Mouse (Mus musculus) common myeloid progenitor, adult 5-6 weeks (primary cell): ENCODE data around the gene Svs3b. TPM values are rescaled to one million over a fixed set of nuclear protein-coding genes. Genes with fewer than 3 reads are reported as not detected.
"Not testable (repeated sequence)": the region's sequence is repeated elsewhere in the genome, so short reads cannot be mapped to it uniquely, and the experiment has no call there.

Experiments
- ATAC-seq: replicated peaks from 2 replicates; pipeline ENCODE4 v1.8.0; 2016; ENCODE audit warnings: low read depth, mild to moderate bottlenecking, moderate TSS enrichment, inconsistent platforms; ENCODE audit not compliant: poor library complexity, severe bottlenecking
- total RNA-seq: library from RNA; stranded (forward); fragments of 200-1000, 187-1606 nt; gene quantifications from 2 replicates; pipeline ENCODE4 v1.2.3, GENCODE M21; 2017

Gene Svs3b
- not detected in 2 replicates for total RNA-seq

DNA sequence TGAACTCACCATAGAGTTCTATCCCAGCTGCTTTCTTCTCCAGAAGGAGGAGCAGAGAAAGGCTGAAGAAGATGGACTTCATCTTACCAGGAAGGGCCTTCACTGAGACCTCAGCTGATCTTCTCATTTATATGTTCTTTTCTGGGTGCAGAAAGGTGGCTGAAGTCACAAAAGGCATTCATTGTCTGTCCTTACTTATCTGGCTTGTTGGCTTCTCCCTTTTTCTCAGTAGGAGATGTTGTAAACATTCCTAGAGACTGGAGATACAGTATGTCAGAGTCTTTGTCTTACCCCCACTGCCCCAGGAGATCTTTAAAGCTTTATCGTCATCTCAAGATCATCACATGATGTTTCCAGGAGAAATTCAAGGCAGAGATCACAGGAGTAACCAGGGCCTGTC, at the start of gene Svs3b:
Gene Svs3b (minus strand): TSS at position 101 of the 400 bp plus-strand sequence.
- ATAC-seq = not testable (repeated sequence)

DNA sequence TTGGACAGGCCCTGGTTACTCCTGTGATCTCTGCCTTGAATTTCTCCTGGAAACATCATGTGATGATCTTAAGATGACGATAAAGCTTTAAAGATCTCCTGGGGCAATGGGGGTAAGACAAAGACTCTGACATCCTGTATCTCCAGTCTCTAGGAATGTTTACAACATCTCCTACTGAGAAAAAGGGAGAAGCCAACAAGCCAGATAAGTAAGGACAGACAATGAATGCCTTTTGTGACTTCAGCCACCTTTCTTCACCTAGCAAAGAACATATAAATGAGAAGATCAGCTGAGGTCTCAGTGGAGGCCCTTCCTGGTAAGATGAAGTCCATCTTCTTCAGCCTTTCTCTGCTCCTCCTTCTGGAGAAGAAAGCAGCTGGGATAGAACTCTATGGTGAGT, 32.5 kb upstream of the Svs3b start, which contains the start of gene Svs3a:
Gene Svs3a (plus strand): TSS at position 301 of the 400 bp plus-strand sequence.
- not testable (repeated sequence) for ATAC-seq

DNA sequence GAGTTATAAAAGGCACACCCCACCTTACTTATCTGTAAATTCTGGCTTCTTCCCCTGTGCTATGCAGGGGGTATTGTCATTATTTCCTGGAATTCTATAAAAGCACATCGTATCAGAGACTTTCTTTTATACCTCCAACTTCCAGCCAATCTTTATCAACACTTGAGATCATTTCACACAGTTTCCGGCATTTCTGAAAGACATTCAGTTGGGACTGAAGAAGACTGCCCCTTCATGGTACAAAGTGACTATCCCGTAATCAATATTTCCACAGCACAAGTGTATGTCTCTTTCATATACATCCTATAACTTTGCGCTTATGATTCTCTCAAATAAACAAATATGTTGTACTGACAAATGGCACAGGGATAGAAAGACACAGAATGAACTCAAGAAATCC, 21.9 kb upstream of the Svs3b start, which contains the start of gene Svs4:
Gene Svs4 (minus strand): TSS at position 101 of the 400 bp plus-strand sequence.
- no peak for ATAC-seq

DNA sequence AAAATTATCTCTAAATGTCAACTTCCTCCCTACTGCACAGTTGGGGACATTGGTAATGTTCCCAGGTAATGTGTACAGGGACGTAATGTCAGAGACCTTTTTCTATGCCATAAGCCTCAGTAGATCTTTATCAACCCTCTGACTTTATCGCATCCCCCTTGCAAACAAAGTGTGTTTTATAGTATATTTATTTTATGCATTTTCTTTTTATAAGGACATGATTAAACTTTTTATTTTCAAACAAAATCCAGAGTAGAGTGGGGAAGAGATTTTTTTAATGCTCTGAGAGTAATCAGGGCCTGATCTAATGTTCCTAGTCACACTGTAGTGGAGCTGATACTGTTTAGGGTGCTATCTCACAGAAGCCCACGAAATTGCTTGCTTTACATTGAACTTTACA, 18.1 kb downstream of the Svs3b start, which contains the start of gene Svs2:
Gene Svs2 (minus strand): TSS at position 101 of the 400 bp plus-strand sequence.
- no peak for ATAC-seq

DNA sequence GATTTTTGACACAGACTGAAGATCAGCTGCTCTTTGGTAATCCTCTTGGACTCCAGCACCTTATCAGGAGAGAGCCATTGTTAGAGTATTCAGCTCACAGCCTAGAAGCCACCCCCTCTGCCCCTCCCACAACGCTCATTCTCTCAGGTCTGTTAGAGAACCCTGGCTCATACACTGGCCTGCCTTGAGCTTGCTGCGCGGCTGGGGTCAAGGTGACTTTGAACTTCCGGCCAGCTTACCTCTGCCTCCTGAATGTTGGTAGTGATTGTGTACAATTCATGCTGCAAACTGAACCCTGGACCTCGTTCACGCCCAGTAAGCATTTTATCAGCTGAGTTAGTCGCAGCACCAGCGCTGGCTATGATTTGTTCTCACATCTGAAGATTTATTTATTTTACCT, 23.8 kb downstream of the Svs3b start:
- no peak for ATAC-seq

DNA sequence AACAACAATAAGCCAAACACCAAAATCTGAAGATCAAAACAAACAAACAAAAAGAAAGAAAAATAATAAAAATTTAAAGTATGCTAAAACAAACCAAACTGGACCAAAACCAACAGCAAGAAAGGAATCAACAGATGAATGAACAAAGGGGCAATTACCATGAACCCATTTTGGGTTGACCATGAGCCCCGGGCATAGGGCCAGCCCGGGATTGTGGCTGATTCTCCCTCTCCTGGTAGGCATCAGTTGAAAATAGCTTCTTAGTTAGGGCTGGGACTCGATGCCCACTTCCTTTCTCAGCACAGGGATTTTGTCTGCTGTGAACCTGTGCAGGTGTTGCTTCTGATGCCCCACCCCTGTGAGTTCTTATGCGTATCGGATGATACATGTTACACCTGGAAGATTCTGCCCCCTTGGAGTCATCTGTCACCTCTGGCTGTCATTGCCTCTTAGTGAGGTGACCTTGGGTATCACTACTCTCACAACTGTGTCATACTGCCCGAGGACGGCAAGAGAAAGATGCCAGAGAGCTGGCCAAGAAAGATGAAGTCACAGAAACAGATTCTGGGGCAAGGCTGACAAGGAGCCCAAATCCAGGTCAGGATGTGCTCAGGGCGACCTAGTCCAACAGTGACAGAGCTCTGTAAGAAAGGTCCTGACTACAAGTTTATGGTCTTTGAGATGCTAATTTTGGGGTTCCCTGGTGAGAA, 27.9 kb downstream of the Svs3b start:
- ATAC-seq = no peak

DNA sequence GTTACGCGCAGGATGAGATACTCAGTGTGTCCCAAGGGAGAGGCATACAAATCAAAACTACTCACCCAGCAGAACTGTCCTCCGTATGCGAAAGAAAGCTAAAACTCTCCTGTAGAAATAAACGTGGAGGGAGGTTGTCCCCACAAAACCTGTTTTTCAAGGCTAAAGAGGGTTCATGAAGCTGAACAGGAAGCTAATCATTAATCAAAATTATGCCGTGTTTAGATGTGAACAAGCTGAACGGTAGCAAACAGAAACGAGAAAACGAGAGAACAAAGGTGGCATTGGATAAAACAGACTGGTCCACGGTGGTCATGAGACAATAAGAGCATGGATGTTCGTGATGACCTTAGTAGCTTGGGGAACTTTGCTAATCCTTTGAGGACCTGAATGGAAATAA, 34.9 kb downstream of the Svs3b start, which contains the start of gene Wfdc15b:
Gene Wfdc15b (minus strand): TSS at position 139 of the 400 bp plus-strand sequence.
- no peak for ATAC-seq

DNA sequence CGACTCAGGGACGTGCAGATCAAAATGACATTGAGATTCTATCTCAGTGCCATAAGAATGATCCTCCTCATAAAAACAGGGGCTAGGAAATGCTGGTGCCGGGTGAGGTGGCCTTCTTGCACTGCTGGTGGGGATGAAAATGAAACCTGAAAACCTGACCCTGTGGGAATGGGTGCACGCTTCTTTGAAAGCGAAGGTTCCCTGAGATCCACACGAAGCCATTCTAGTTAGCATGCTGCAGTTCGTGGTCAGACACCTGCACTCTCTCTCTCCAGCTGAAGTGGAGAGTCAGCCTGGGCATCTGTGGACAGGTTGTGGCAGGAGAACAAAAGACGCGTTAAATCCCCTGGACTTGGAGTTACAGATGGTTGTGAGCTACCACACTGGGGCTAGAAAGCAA, 37.1 kb downstream of the Svs3b start:
- ATAC-seq = no peak

DNA sequence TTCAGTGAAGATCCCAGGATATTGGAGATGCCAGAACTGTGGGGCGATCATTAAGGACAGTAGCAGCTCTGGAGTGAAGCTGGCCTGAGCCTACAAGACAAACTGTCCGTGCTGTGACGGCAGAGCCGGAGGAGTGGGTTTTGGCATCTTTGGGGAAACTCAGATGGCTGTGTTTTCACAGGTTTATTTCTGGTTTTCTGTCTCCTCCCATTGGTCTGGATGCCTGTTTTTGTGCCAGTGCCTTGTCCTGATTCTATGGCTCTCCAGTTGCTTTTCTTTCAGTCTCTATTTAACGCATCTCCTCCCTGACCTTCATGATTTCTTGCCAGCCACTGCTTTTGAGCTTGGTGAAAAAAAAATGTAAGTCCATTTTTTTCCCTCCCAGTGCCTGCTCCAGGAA, 43.7 kb downstream of the Svs3b start:
- ATAC-seq = no peak

DNA sequence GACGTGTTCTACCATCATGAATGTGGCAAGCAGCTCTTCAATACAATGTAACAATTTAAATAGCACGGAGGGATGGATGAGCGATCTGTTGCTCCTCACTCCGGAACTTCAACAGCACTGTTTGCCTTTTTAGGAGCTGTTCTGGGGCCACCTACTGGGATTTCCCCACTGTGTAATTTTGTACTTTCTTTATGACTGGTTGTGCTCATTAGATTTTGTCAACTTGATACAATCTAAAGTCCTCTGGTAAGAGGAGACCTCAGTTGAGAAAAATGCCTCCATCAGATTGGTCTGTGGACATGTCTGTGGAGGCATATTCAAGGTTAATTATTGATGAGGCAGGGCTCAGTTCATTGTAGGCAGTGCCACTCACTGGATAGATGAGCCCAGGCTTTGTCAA, 45.5 kb downstream of the Svs3b start:
- ATAC-seq = no peak

DNA sequence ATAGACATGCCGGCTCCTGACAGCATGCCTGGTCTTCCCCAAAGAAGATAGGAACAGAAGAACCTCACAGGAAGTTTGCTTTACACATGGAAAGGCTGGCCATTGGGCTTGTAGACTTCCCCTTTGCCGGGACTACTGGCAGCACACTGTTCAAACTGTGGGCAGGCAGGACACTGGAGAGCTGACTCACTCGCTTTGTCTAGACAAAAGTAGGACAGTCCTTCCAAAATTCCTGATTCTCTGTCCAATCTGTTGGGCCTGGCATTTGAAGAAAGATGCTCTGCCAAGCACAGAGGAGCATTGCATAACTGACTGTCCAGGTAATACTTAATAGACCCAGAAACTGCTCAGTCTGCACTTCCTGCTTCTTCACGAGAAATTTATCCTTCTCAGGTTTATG, 49.8 kb downstream of the Svs3b start:
- no peak for ATAC-seq

DNA sequence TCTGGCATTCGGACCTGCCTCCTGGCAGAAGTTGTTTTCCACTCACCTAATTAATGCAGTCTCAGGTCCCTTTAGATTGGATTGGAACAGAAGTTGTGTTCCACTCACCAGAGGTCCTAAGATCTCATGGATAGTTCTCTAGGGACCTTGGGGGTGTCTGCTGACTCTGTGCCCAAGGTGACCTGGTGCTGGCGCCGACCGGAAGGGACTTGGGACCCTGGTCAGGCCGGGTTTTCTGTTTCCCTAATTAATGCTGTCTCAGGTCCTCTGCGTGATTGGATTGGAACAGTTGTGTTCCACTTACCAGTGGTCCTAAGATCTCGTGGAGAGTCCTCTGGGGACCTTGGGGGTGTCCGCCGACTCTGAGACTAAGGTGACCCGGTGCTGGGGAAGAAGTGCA, 50.4 kb downstream of the Svs3b start:
- not testable (repeated sequence) for ATAC-seq

Other genes with a start within 250 kb of the Svs3b start
- gene Pabpc1l, start 231.2 kb downstream of the Svs3b start, total RNA-seq = 0.37 TPM in 1 of 2 replicates, not detected in the other
- 132 and 208 TPM in 2 replicates for gene Stk4, start 186.3 kb downstream of the Svs3b start, total RNA-seq
- 35.7 and 40.4 TPM in 2 replicates for gene Tomm34, start 185.5 kb downstream of the Svs3b start, total RNA-seq
- 0.59 TPM in 1 of 2 replicates, not detected in the other for gene Kcns1, start 85.5 kb downstream of the Svs3b start, total RNA-seq
- not detected in 2 replicates for gene Wfdc5, start 73.9 kb downstream of the Svs3b start, total RNA-seq
- not detected in 2 replicates for gene Wfdc12, start 66.0 kb downstream of the Svs3b start, total RNA-seq
- not detected in 2 replicates for gene Wfdc15a, start 56.5 kb downstream of the Svs3b start, total RNA-seq
- gene Wfdc15b, start 35.0 kb downstream of the Svs3b start, total RNA-seq = not detected in 2 replicates
- not detected in 2 replicates for gene Svs2, start 18.2 kb downstream of the Svs3b start, total RNA-seq
- not detected in 2 replicates for gene Svs4, start 21.8 kb upstream of the Svs3b start, total RNA-seq
- not detected in 2 replicates for gene Svs3a, start 32.6 kb upstream of the Svs3b start, total RNA-seq
- gene Svs6, start 60.1 kb upstream of the Svs3b start, total RNA-seq = not detected in 2 replicates
- not detected in 2 replicates for gene Svs5, start 76.1 kb upstream of the Svs3b start, total RNA-seq
- 10.1 and 10.4 TPM in 2 replicates for gene Slpi, start 132.5 kb upstream of the Svs3b start, total RNA-seq
- gene Rbpjl, start 146.5 kb upstream of the Svs3b start, total RNA-seq = not detected in 2 replicates
- not detected in 2 replicates for gene Matn4, start 148.5 kb upstream of the Svs3b start, total RNA-seq
- gene Sdc4, start 187.2 kb upstream of the Svs3b start, total RNA-seq = 0.05 TPM in 1 of 2 replicates, not detected in the other
- gene Sys1, start 200.3 kb upstream of the Svs3b start, total RNA-seq = 8.9 and 13.4 TPM in 2 replicates
- 0.46 TPM in 1 of 2 replicates, not detected in the other for gene Gm20458, start 204.3 kb upstream of the Svs3b start, total RNA-seq
- not detected in 2 replicates for gene Trp53tg5, start 217.1 kb upstream of the Svs3b start, total RNA-seq
- gene Dbndd2, start 229.5 kb upstream of the Svs3b start, total RNA-seq = 0.18 TPM in 1 of 2 replicates, not detected in the other
- gene Pigt, start 240.9 kb upstream of the Svs3b start, total RNA-seq = 30.6 and 33.2 TPM in 2 replicates